Mouse (Mus musculus): ENCODE data around the gene Aff1.

DNA sequence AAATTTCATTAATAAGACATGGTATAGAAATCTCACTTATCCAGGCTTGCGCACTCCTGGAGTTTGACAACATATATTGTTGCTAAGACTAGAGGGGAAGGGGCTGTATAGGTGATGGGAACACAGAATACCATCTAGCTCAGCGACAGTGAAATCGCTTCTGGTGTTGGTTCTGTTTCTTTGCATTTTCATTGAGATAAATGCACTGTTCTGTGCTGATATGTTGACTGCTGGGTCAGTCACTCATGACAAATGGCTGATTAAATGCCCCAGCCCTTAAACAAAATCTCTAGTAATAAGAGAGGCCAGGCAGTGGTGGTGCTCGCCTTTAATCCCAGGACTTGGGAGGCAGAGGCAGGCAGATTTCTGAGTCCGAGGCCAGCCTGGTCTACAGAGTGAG lies 47.0 kb downstream of the Aff1 start:
- TF ChIP-seq CTCF (IDR thresholded peaks at IDR 0.05; ENCODE audit: insufficient read depth, low read depth, low read length): no peak
- TF ChIP-seq POLR2A (IDR thresholded peaks at IDR 0.05; ENCODE audit: insufficient read depth, low read depth, low read length): no peak

All from olfactory bulb, adult 2 months (tissue).